Mouse (Mus musculus): ENCODE results near the gene BC107364. TPM values are rescaled to one million over a fixed set of nuclear protein-coding genes. Genes with fewer than 3 reads are reported as not detected.
"Not testable (repeated sequence)": the region's sequence is repeated elsewhere in the genome, so short reads cannot be mapped to it uniquely, and the experiment has no call there.

BC107364 gene
- polyA plus RNA-seq, 1 experiment from 2014 or later, result not detected

GRCm38 (mm10) chr3:96428941-96429818 is 22.9 kb downstream of the BC107364 start:
- no peak overlapping the region for H3K4me2 ChIP-seq
- no peaks in the 10 kb centered on the region for H3K4me1 ChIP-seq (replicated peaks)
- no peaks in the 10 kb centered on the region for H3K9me3 ChIP-seq
- H3K36me3 ChIP-seq, result no peaks in the 10 kb centered on the region
- ATAC-seq (ENCODE audit: low FRiP score), result no peak
- no peak overlapping the region for H3K4me3 ChIP-seq
- no peak overlapping the region for H3K9ac ChIP-seq
- peaks cover 62% of the 10 kb centered on the region for H3K27me3 ChIP-seq
- H3K27ac ChIP-seq, result no peak overlapping the region
- WGBS, result 88% methylated on average over 13 of the region's 13 CpGs

GRCm38 (mm10) chr3:96427761-96428462 is 24.2 kb downstream of the BC107364 start:
- no peaks in the 10 kb centered on the region for H3K4me1 ChIP-seq (replicated peaks)
- WGBS, result 9% methylated on average over 16 of the region's 16 CpGs
- ATAC-seq (ENCODE audit: low FRiP score), result no peak

GRCm38 (mm10) chr3:96427311-96427710 is 24.8 kb downstream of the BC107364 start:
- no peaks in the 10 kb centered on the region for H3K9me3 ChIP-seq
- no peak overlapping the region for H3K9ac ChIP-seq
- no peak overlapping the region for H3K4me3 ChIP-seq
- H3K36me3 ChIP-seq, result no peaks in the 10 kb centered on the region
- no peak for ATAC-seq (ENCODE audit: low FRiP score)
- H3K27ac ChIP-seq, result no peak overlapping the region
- no peaks in the 10 kb centered on the region for H3K4me1 ChIP-seq (replicated peaks)
- WGBS, result 13% methylated on average over 4 of the region's 4 CpGs
- 0 out of 2 replicates have a peak overlapping the region, but pooled peaks have one; percentile 0 for H3K4me2 ChIP-seq
- peaks cover 56% of the 10 kb centered on the region for H3K27me3 ChIP-seq

More at GRCm38 (mm10) chr3:96427761-96428462, 24.2 kb downstream of the BC107364 start:
- H3K4me3 ChIP-seq, result no peak overlapping the region
- H3K27me3 ChIP-seq, result peaks cover 50% of the 10 kb centered on the region
- no peaks in the 10 kb centered on the region for H3K9me3 ChIP-seq
- 0 out of 2 replicates have a peak overlapping the region, but pooled peaks have one; percentile 0 for H3K4me2 ChIP-seq
- no peaks in the 10 kb centered on the region for H3K36me3 ChIP-seq
- no peak overlapping the region for H3K27ac ChIP-seq
- H3K9ac ChIP-seq, result no peak overlapping the region

- H3K4me3 ChIP-seq, result no peak overlapping the region
- no peaks in the 10 kb centered on the region for H3K4me1 ChIP-seq (replicated peaks)
- H3K9me3 ChIP-seq, result no peaks in the 10 kb centered on the region
- WGBS, result 72% methylated on average over 4 of the region's 4 CpGs
- H3K27ac ChIP-seq, result no peak overlapping the region
- no peak for ATAC-seq (ENCODE audit: low FRiP score)
- H3K4me2 ChIP-seq, result no peak overlapping the region
- H3K36me3 ChIP-seq, result no peaks in the 10 kb centered on the region
- peaks cover 48% of the 10 kb centered on the region for H3K27me3 ChIP-seq
- H3K9ac ChIP-seq, result no peak overlapping the region
These were observed 25.8 kb downstream of the BC107364 start for GRCm38 (mm10) chr3:96426268-96426667.

- H3K4me1 ChIP-seq (replicated peaks); H3K4me2 ChIP-seq; H3K4me3 ChIP-seq; ATAC-seq (ENCODE audit: low FRiP score); H3K9ac ChIP-seq; H3K27ac ChIP-seq; H3K36me3 ChIP-seq; H3K9me3 ChIP-seq: not testable (repeated sequence)
- H3K27me3 ChIP-seq, result peaks cover 40% of the 10 kb centered on the region
- WGBS, result 16% methylated on average over 4 of the region's 4 CpGs
These were observed 27.7 kb downstream of the BC107364 start for GRCm38 (mm10) chr3:96424447-96424846.

GRCm38 (mm10) chr3:96423889-96424288 is 28.2 kb downstream of the BC107364 start:
- 19% methylated on average over 9 of the region's 9 CpGs for WGBS
- ATAC-seq (ENCODE audit: low FRiP score), result no peak
- Histone ChIP-seq H3K9me3 (no peaks in the 10 kb centered on the region), H3K4me3 (no peak overlapping the region), H3K27me3 (peaks cover 39% of the 10 kb centered on the region), H3K27ac (no peak overlapping the region), H3K4me1 (replicated peaks) (no peaks in the 10 kb centered on the region), H3K4me2 (no peak overlapping the region), H3K9ac (no peak overlapping the region), H3K36me3 (no peaks in the 10 kb centered on the region)

- Histone ChIP-seq H3K27ac (no peak overlapping the region), H3K4me1 (replicated peaks) (no peaks in the 10 kb centered on the region), H3K27me3 (peaks cover 20% of the 10 kb centered on the region), H3K4me3 (no peak overlapping the region), H3K36me3 (no peaks in the 10 kb centered on the region), H3K4me2 (no peak overlapping the region), H3K9ac (no peak overlapping the region), H3K9me3 (no peaks in the 10 kb centered on the region)
- no peak for ATAC-seq (ENCODE audit: low FRiP score)
- 46% methylated on average over 3 of the region's 3 CpGs for WGBS
These were observed 31.3 kb downstream of the BC107364 start for GRCm38 (mm10) chr3:96420796-96421195.

- H3K9me3 ChIP-seq; H3K4me2 ChIP-seq; H3K36me3 ChIP-seq; H3K4me1 ChIP-seq (replicated peaks); H3K9ac ChIP-seq; ATAC-seq (ENCODE audit: low FRiP score); H3K4me3 ChIP-seq; H3K27ac ChIP-seq: not testable (repeated sequence)
- peaks cover 17% of the 10 kb centered on the region for H3K27me3 ChIP-seq
- WGBS, result 68% methylated on average over 5 of the region's 5 CpGs
These were observed 33.2 kb downstream of the BC107364 start for GRCm38 (mm10) chr3:96418902-96419301.

- no peak overlapping the region for H3K9ac ChIP-seq
- H3K9me3 ChIP-seq, result no peaks in the 10 kb centered on the region
- H3K4me1 ChIP-seq (replicated peaks), result peaks cover 5% of the 10 kb centered on the region; the same call in 1 of the 2 replicates
- ATAC-seq (ENCODE audit: low FRiP score), result no peak
- no peak overlapping the region for H3K4me2 ChIP-seq
- WGBS, result 74% methylated on average over 7 of the region's 7 CpGs
- no peak overlapping the region for H3K27ac ChIP-seq
- H3K27me3 ChIP-seq, result peaks cover 19% of the 10 kb centered on the region
- H3K36me3 ChIP-seq, result no peaks in the 10 kb centered on the region
- no peak overlapping the region for H3K4me3 ChIP-seq
These were observed 34.0 kb downstream of the BC107364 start for GRCm38 (mm10) chr3:96417850-96418815.

GRCm38 (mm10) chr3:96416595-96416994 is 35.5 kb downstream of the BC107364 start:
- Histone ChIP-seq H3K4me2 (no peak overlapping the region), H3K27ac (no peak overlapping the region), H3K4me1 (replicated peaks) (peaks cover 5% of the 10 kb centered on the region; the same call in 1 of the 2 replicates), H3K4me3 (no peak overlapping the region), H3K9ac (no peak overlapping the region), H3K27me3 (peaks cover 14% of the 10 kb centered on the region), H3K9me3 (no peaks in the 10 kb centered on the region), H3K36me3 (no peaks in the 10 kb centered on the region)
- ATAC-seq (ENCODE audit: low FRiP score), result no peak
- WGBS, result 94% methylated on average over 6 of the region's 6 CpGs

- ATAC-seq (ENCODE audit: low FRiP score), result no peak
- no peaks in the 10 kb centered on the region for H3K36me3 ChIP-seq
- H3K4me2 ChIP-seq, result no peak overlapping the region
- WGBS, result 96% methylated on average over 2 of the region's 2 CpGs
- H3K4me3 ChIP-seq, result no peak overlapping the region
- H3K4me1 ChIP-seq (replicated peaks), result peaks cover 5% of the 10 kb centered on the region; the same call in 1 of the 2 replicates
- H3K27ac ChIP-seq, result no peak overlapping the region
- no peak overlapping the region for H3K9ac ChIP-seq
- H3K27me3 ChIP-seq, result peaks cover 19% of the 10 kb centered on the region
- no peaks in the 10 kb centered on the region for H3K9me3 ChIP-seq
These were observed 36.0 kb downstream of the BC107364 start for GRCm38 (mm10) chr3:96416056-96416455.

Measured in hindbrain, embryonic 13.5 days (tissue).